Mouse (Mus musculus) spleen, postnatal 10 days (tissue): ENCODE data around the gene Crb2.

ENCODE experiments used
- DNase-seq, 2 experiments: peaks; one replicate each; pipeline ENCODE4 v3.0.0; 2021 to 2022; ENCODE audit warnings: low spot score in 2 of 2

Crb2 gene

GRCm38 (mm10) chr2:37797046-37797445 lies 21.0 kb downstream of the Crb2 start:
- DNase-seq: no peak

- no peak for DNase-seq
These were observed 23.1 kb downstream of the Crb2 start for GRCm38 (mm10) chr2:37799137-37799536.

GRCm38 (mm10) chr2:37801687-37802086 lies 25.6 kb downstream of the Crb2 start:
- no peak for DNase-seq

- DNase-seq: peak; percentile 43 to 77
These were observed 26.7 kb downstream of the Crb2 start for GRCm38 (mm10) chr2:37802610-37803212.

GRCm38 (mm10) chr2:37811682-37812081 lies 35.6 kb downstream of the Crb2 start:
- no peak for DNase-seq

GRCm38 (mm10) chr2:37812401-37812800 lies 36.4 kb downstream of the Crb2 start:
- DNase-seq: no peak

GRCm38 (mm10) chr2:37814820-37815361 lies 38.8 kb downstream of the Crb2 start:
- no peak for DNase-seq

GRCm38 (mm10) chr2:37815676-37816075 lies 39.6 kb downstream of the Crb2 start:
- peak; percentile 55 to 76 for DNase-seq

- DNase-seq: no peak
These were observed 42.9 kb downstream of the Crb2 start for GRCm38 (mm10) chr2:37818761-37819525.

- DNase-seq: no peak
These were observed 43.6 kb downstream of the Crb2 start for GRCm38 (mm10) chr2:37819526-37820152.

GRCm38 (mm10) chr2:37822122-37822521 lies 46.1 kb downstream of the Crb2 start:
- no peak for DNase-seq

GRCm38 (mm10) chr2:37823826-37824225 lies 47.8 kb downstream of the Crb2 start:
- DNase-seq: no peak

- no peak for DNase-seq
These were observed 53.8 kb downstream of the Crb2 start for GRCm38 (mm10) chr2:37829758-37830275.

GRCm38 (mm10) chr2:37832253-37832652 lies 56.2 kb downstream of the Crb2 start:
- DNase-seq: no peak

GRCm38 (mm10) chr2:37836926-37837325 lies 60.9 kb downstream of the Crb2 start:
- DNase-seq: no peak

- no peak for DNase-seq
These were observed 61.5 kb downstream of the Crb2 start for GRCm38 (mm10) chr2:37837542-37837941.

GRCm38 (mm10) chr2:37838202-37838984 lies 62.3 kb downstream of the Crb2 start:
- no peak for DNase-seq

- no peak for DNase-seq
These were observed 63.9 kb downstream of the Crb2 start for GRCm38 (mm10) chr2:37839922-37840321.

GRCm38 (mm10) chr2:37842151-37842569 lies 66.1 kb downstream of the Crb2 start:
- no peak for DNase-seq

GRCm38 (mm10) chr2:37842719-37843118 lies 66.7 kb downstream of the Crb2 start:
- DNase-seq: no peak
